Mouse (Mus musculus) B cell, adult 2 months (primary cell): ENCODE measurements at regions not wholly inside any gene's neighbourhood (a gene's known extent, or its start where the extent isn't known, plus 50 kb on each side); places are given as distances from the start of the nearest gene placed in this dataset.
"Not testable (repeated sequence)": the region's sequence is repeated elsewhere in the genome, so short reads cannot be mapped to it uniquely, and the experiment has no call there.

Source experiments
- DNase-seq, 2 experiments: peaks; one replicate each; pipeline ENCODE4 v3.0.0; 2022

DNA sequence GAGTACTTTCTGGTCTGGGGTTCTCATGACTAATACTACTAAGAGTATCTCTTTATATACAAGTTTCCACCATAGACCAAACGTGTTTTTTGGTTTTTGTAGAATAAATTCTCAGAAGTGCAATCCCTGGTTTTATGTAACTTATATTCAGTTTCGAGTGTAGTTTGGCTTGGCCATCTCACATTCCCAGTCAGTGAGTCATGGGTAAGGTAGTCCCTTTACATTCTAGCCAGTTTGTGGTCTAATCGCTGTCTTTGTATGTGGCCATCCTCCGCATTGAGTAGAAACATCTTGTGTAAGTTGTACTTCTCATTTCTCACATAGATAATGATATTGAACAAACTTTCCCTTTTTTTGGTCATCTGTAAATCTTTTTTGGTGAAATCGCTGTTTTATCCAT, 88.3 kb downstream of the Anxa5 start:
- DNase-seq: no peak

DNA sequence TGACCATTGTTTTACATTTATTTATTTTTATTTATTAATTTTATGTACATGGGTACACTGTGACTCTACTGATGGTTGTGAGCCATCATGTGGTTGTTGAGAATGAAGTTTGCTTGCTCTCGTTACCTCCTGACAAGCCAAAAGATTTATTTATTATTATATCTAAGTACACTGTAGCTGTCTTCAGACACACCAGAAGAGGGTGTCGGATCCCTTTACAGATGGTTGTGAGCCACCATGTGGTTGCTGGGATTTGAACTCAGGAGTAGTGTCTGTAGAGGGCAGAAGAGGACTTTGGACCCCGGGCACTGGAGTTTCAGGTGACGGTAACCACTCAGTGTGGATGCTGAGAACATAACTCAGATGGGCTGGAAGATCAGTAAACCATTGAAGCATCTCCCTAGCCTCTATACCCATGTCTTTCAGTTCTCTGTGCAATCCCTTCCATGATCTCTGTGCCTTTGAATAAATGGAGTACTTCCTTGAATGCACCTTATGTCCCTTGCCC, 92.2 kb downstream of the Anxa5 start:
- DNase-seq: no peak

DNA sequence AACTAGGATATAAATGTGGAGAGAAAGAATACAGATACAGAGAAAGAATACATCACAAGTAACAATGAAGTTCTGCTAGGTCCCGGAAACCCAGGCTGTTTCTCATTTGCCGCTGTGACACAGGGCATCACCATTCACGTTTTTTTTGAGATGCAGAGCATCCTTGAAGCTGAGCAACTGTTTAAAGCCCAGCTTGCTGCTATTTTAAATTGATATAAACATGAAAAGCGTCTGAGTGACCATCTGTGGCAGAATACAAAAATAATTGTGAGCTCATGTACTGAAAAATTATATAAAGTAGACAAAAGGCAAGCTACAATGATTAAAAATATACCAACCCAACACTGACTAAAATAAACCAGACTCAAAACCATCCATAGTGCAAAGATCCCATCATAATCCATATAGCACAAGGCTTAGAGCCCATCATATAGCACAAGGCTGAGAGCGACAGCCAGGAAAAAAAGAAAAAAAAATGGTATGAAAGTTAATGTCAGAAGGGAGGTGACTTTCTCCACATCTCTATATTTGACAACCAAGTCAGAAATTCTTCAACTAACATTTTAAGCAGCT, 94.0 kb downstream of the Anxa5 start:
- no peak for DNase-seq

DNA sequence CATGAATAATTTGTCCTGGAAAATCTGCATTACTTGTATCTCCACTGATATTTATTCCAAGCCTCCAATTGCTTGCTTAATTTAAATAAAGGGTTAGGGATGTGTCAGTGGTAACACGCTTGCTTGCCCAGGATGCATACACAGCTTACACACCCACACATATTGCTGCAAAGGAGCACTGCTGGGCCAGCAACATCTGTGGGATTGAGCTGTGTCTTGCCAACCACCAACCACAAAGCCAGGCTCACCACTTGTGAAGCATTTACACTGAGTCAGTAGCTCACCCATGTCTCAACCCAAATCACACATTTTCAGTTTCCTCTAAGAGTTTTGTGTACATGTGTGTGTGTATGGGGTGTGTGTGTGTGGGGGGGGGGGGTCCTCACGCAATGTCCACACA, 100.0 kb downstream of the Anxa5 start:
- DNase-seq: no peak

DNA sequence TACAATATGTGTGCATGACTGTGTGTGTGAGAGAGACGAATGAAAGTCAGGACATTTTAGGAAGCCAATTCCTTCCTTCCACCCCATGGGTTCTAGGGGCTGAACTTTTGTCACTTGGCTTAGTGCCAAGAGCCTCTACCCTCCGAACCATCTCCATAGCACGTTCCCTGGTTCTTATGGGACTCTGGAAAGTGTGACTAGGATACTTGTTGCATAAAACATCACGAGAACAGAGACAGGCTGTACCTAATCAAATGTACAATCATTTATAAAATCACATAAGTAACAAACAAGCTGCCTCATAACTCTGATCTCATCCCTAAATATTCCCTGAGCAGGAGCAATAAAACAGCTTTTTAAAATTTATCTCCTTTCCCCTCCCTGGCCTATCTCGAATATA, 100.8 kb downstream of the Anxa5 start:
- DNase-seq: no peak

DNA sequence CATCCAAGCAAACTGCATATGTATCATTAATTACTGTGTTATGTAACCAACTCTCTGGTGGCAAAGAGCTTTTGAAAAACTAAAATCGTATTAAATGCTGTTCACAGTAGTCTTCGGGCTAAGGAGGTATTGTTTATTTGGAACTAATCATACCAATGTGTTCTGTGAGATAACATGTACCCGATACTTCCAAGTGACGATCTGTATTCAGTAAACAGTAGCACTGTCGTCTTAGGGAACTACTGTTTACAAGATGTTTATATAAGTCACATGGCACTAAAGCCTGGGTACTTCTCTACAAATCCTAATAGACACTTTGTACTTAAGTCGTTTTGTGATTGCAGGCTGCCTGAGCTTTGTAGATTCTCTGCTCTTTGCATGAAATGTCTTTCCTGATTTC, 114.8 kb downstream of the Anxa5 start:
- DNase-seq: no peak

DNA sequence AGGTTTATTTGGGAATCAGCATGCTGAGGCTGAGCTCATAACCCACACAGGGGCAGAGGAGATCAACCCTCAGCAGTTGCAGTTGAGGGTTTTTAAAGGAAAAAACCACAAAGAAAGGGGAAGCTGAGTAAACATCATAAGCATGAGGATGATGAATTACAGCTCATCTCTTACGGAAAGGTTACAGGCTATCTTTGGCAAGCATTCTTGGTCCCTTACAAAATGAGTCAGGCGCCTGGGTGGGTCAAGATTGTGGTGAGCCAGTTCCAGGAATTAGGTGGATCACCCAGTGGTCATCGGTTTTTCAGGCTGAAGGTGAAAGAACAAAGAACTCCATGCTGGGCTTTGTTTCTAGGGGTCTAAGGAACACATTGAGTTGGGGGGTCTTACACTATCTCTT, 121.5 kb downstream of the Anxa5 start:
- not testable (repeated sequence) for DNase-seq

DNA sequence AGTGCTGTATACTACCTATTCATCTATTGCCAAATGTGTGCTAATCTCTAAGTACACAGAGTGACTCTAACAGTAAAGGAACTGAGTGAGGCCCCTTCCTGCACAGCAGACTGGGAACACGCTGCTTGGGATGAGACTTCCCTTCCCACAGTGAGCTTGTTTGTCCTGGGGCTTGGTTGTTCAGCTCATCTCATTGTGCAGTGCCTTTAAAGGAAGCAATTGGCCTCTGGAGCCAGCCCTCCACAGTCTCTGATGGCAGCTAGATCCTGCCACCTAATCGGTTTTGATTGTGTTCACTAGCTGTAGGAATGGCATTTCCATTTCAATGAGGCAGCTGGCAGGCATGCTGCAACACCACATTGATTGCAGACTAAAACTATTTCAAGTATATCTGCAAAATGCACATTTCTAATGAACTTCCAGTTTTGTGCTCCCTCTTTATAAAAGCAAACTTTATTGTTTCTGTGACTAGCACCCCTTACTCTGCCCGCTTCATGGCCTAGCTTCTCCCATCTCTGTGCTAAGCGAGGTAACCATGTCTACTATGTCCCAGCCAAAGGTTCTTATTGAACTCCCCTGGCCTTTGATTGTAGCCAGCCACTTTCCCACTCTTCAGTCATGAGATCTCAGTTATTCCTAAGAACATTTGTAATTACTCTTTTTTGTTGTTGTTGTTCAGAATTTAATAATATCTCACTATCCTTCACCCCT, 123.5 kb downstream of the Anxa5 start:
- no peak for DNase-seq

DNA sequence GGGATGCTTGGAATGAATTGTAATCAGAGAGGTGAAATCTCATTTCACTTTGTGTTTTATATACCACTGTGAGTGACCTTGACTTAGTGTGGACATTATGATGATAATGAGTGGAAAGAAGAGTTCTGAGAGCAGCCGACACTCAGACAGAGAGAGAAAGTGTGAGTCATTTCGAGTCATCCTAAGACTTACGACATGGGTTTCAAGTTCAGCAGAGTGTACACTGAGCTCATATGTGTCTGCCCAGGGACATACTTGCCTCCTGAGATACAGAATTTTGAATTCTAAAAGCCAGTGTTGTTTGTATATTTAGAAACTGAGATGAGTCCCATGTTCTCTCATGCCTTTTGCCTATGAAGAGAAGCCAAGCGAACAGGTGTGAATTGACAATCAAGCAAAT, 126.6 kb downstream of the Anxa5 start:
- DNase-seq: no peak

DNA sequence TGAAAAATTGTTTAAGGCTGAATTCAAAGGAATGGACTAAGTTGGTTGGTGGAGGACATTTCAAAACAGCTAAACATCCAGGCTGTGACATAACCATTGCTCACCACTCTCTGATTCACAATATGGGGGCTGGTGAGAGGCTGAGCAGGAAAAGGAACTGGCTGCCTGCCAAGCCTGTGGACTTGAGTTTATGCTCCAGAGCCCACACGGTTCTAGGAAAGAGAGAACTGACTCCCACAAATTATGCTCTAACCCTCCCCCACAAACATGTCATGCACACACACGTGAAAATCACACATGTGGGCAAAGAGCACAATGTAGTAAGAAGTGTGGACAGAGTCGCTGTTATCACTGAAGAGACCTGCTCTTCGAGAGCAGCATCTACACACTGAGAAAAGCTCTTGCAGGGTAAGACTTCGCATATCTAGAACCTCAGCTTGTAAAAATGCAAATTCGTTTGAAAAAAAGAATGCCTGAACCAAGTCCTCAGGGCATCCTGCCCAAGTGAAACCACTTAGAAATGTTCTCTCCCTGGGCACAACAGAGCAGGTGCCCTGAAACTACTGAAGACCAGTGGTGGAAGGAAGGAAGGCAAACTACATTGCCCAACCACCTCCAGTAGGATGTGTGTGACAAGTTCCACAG, 118.9 kb upstream of the Qrfpr start:
- DNase-seq: no peak

DNA sequence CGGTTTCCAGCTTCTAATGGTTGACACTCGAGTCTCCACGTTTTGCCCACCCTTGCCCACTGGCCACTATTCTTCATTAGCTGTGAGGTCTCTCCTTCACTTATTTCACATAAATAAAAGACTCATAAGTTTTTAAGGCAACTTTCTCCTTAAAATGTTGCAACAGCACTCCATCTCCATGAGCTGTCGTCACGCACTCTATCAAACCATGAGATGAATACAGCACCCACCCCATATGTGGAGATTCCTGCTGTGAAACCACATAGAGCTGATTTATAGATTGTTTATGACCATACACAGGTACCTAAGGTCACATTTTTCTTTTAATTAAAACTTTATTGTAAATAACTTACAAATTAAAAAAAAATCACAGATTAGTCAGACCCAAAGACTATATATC, 117.5 kb upstream of the Qrfpr start:
- DNase-seq: no peak

DNA sequence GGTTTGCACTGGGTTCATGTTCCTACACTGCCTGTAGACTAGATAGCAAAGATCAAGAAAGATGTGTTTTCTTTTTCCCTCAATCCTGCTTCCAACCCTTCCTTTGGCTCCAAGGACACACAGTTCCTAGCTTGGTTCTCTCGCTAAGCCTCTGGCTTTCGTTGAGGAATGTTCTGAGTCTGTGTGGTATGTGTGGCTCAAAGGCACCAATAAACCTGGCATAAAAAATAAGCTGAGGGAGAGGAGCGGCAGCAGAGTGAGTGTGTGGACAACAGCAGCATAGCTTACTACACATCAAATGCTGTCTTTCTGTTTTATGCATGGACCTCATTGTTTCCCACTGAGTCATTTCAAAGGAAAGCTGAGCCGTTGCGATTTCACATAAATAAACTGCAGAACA, 112.2 kb upstream of the Qrfpr start:
- no peak for DNase-seq

DNA sequence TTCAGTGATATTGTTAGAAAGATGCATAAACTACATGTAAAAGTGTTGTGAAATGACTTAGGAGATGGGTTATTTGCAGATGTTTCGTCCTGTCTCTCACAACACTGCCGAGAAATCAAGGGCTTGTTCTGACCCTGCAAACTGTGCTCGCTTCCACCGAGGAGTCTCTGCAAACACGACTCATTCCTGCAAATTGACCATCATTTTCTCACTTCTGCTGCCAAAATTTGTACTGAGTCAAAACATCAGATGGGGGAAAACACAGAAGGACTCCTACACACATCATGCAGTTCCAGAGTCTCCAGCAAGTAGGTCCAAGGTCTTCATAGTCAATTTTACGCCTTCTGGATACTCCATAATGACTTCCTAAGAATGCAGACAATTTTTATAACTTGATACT, 109.9 kb upstream of the Qrfpr start:
- DNase-seq: no peak

DNA sequence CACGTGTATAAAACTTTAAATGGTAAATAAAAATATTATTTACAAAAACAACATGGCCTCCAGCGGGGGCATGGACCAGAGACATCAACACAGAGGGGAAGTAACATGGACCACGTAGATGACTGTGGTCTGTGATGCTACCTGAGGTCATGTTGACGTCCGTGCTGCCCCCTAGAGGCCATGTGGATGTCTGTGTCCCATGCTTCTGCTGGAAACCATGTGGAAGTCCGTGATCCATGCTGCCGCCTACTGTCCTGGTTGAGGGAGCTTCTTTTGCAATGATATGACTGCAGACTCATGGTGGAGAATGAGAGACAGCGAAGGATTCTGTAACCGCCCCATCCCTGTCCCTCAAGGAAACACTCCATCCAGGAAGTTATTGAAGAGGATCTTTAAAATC, 108.5 kb upstream of the Qrfpr start:
- DNase-seq: peak; percentile 33 to 36

DNA sequence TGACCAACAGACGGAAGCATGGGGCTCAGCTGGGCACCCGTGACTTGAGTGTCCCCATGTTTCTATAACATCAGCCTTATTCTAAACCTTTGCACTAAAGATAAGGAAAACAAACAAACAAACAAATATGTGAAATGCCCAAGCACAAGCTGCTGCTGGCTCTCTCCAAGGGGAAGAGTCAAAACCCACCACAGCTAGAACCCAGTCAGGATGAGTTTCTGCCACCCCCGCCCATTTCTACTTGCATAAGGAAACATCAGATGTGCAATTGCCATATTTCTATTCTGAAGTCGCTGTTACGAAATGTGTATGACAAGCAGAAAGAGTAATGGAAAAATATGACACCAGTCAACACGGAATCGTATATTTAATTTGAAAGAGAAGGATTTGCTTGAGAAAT, 107.5 kb upstream of the Qrfpr start:
- DNase-seq: no peak

DNA sequence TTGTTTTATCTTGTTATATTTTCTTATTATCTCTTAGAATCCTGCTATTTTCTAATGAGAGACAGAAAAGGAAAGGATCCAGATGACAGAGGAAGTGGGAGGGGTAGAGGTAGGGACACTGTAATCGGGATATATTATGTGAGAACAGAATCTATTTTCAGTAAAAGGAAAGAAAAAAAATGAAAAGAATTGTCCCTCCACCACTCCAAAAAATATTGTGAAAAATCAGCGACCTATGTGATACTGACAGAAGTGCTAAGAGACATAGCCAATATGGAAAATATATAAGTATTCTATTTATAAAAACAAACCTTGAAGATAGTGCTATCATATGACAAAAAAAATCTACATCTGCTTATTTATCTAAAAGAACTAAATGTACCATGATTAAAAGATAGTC, 106.8 kb upstream of the Qrfpr start:
- no peak for DNase-seq

DNA sequence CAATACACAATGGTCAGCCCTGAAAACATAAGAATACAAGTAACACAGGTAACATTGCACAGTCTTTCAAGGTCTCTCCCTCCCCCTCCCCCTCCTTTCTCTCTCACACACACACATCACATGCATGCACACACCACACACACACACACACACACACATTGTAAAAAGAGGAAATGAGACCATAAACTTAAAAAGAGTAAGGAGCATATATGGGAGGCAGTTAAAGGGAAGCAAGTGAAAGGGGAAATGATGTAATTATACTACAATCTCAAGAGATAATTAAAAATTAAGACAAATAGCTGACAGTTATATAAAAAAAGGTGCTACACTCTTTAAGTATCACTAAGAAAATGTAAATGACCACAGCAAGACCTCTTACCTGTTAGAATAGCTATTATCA, 96.5 kb upstream of the Qrfpr start:
- no peak for DNase-seq

DNA sequence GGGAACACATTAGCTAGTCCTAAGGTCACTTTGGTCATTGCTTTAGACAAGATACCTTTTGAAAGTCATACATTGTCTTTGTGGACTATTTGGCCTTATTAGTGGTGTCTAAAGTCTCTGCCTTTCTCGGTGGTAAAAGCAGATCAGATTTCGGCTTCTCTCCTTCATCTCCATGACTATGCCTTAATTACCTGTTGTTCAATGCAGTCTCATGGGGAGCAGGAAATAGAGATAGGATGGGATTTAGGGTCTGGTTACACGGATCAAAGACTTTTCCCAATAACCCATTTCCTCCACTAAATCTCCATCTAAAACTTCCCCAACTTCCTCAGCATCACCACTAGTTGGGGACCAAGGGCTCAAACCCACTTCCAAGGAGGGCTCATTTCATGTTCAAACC, 89.2 kb upstream of the Qrfpr start:
- DNase-seq: no peak

DNA sequence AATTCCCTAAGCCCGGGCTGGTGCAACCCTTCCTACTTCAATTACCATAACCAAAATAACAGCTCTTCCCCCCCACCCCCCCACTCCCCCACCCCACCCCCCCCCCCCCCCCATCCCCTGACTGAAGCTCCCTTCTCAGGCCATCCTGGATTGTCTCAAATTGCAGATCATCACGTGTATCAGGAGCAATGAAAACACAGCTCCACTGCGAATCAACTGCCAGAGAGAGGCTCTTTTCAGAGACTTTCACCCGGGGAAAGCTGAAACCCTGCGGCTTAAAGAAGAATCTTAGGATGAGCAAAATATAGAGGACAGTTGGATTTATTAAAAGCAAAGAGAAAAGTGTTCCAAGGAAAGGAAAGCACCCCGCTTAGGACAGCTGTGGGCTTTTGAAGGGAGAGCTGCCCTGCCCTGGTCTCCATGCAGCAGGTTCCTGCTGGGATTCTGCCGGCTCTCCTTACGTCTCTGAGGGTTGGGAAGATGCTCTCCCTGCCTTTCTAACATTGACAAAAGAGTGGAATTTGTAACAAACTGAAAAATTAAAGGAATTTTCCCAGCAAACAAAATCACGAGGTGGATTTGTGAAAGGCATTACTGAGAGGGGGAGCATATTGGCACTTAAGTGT, 88.6 kb upstream of the Qrfpr start:
- no peak for DNase-seq

DNA sequence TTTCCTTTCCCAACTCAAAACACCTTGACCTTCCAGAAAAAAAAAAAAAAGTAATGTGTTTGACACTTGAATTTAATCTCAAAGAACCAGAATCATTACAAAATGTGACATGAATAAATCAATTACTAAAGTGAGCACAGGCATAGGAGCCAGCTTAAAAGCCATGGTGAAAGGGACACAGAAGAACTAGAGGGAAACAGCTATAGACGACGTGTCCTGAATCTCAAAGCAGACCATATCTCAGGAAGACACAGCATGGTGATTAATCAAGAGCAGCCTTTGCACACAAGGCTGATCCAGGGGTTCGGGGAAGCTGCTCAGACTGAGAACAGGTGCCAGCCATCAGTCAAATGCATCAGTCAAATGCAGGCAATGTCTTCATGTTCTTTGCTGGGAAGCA, 74.7 kb upstream of the Qrfpr start:
- no peak for DNase-seq

DNA sequence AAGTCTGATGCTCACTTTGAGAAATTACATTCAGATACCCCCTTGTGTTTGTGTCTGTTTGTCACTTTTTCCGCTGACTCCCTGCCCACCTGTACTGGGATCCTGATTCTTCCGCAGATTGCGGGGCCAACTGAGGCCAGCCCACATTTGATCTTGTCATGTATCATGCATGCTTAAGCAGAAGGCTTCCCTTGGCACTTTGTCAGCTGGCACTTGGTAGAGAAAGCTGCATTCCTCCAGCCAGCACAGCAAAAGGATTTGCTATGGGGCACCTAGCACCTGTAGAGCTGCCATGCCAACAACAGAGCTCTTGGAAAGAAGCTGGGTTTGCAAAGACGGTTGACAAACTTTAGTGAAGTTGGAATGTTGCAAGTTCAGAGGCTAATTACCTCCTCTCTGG, 69.9 kb upstream of the Qrfpr start:
- DNase-seq: no peak

DNA sequence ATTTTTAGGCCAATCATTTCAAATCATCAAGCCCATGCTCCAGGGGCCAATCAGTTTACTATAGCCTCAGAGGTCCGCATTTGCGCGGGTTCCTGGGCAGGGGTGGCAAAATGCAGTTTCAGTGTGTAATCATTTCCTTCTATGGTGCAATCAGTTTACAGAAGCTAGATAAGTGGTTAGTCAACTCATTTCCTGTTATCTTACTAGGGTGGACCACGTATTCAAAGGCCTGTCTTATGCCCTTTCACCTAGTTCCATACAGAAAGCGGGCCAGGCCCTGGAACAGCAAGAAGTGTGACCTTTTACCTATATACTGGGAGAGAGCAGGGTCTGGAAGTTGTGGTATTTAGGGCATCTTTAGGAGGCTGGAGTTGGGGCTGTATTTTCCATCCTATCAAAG, 62.0 kb upstream of the Qrfpr start:
- no peak for DNase-seq

DNA sequence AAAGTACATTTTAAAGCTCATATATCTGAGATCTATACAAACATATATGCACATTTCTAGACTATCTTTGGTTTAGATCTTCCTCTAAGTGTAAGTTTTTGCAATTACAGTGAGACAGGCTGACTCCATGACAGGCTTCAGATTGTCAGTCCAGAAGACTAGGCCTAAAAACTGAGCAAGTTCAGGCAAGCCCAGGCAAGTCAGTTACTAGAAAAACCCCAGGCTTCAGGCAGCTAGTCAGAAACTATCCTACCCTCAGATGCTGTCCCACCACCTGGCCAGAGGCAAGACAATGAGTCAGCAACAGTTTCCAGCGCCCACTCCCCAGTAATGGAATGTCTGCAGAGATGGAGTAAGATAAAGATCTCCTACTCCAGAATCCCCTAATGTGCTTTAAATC, 53.4 kb upstream of the Qrfpr start:
- no peak for DNase-seq
